ENCODE assay signal across 22 mouse cellular contexts in the genomic region with DNA sequence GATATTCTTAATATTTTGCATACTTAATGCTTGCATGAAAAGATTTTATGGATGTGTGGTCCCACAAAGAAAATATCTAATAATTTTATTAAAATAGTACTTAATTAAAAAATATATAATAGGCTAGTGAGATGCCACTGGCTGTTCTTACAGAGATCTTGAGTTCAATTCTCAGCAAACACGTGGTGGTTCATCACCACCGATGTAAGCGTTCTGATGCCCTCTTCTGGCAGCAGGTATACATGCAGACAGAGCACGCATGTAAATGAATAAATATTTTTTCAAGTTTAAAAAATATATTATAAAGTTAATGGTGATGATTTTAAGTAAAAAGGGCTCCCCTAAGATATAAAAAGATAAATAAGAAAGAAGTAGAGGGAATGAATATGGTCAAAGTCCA. TPM values are rescaled to one million over a fixed set of nuclear protein-coding genes. Genes with fewer than 3 reads are reported as not detected.
DNase-seq lines count a peak whose midpoint lies in the region; ATAC-seq and TF ChIP-seq lines count a peak whose summit lies in the region.
"Not testable (repeated sequence)": the region's sequence is repeated elsewhere in the genome, so short reads cannot be mapped to it uniquely, and the experiment has no call there.
"Had no signal": no experiment of that assay in that cellular context is flagged by ENCODE, and none has a peak within 500 bp of the region (broad histone marks: within the 10 kb centered on the region; RNA-seq: fewer than 3 reads in every experiment).

No protein-coding gene starts in this region.

- not testable (repeated sequence) for H3K27ac ChIP-seq in gastrocnemius, adult 2 months; liver, postnatal 0 days (ENCODE audit: low read depth)

- TF ChIP-seq EP300 in liver, postnatal 0 days (IDR thresholded peaks at IDR 0.05; ENCODE audit: low read depth), result not testable (repeated sequence)

- intact Hi-C loops in gastrocnemius, adult 2 months (cut with DNase I), result not testable (repeated sequence)

- DNase-seq in A20 (ENCODE audit: low read depth, low spot score) (peak; percentile 34), NIH3T3 (ENCODE audit: low read depth) (peak; percentile 32)
- peak; percentile 3 for DNase-seq in c-Kit-positive CD71-positive TER-119-negative erythroid progenitor cells, embryonic 14.5 days (ENCODE audit: low read depth)
- DNase-seq in gastrocnemius, adult 2 months; liver, postnatal 0 days: not testable (repeated sequence)
- peak; percentile 16 for DNase-seq in kidney, postnatal 10 days
- DNase-seq in retina, embryonic 14.5 days (ENCODE audit: low spot score), result peak; percentile 1

- 49% methylated on average over 4 of the region's 4 CpGs for WGBS in liver, postnatal 0 days (ENCODE audit: insufficient replicate concordance)

- not testable (repeated sequence) for H3K36me3 ChIP-seq in liver, postnatal 0 days (replicated peaks; ENCODE audit: insufficient read depth, low read length)

- not testable (repeated sequence) for H3K4me2 ChIP-seq in liver, postnatal 0 days (ENCODE audit: low read depth, low read length)

- TF ChIP-seq CTCF in gastrocnemius, adult 2 months (IDR thresholded peaks at IDR 0.05), result peak; percentile 30; the same call in 1 of the 2 replicates
- TF ChIP-seq CTCF in liver, postnatal 0 days (IDR thresholded peaks at IDR 0.05; ENCODE audit: low read depth), result peak; percentile 14; the same call in 1 of the 2 replicates

- not testable (repeated sequence) for H3K4me1 ChIP-seq in liver, postnatal 0 days (ENCODE audit: insufficient read depth)

- not testable (repeated sequence) for H3K9me3 ChIP-seq in liver, postnatal 0 days (ENCODE audit: low read length)

- not testable (repeated sequence) for H3K4me3 ChIP-seq in gastrocnemius, adult 2 months; liver, postnatal 0 days (ENCODE audit: low read depth, low read length)

- H3K27me3 ChIP-seq in liver, postnatal 0 days (ENCODE audit: insufficient read depth, low read length), result not testable (repeated sequence)

- not testable (repeated sequence) for ATAC-seq in liver, postnatal 0 days

- H3K9ac ChIP-seq in liver, postnatal 0 days (replicated peaks), result not testable (repeated sequence)

RNA-seq across cellular contexts. Expression of gene 4921509C19Rik, which starts 41.8 kb away (rescaled TPM):
- total RNA-seq in gastrocnemius, adult 2 months (2021), result not detected
- polyA plus RNA-seq in liver, postnatal 0 days (2015; fragmentation: Nextera tagmentation; extraction: Ambion mirVana), result not detected in 2 replicates
- total RNA-seq: adrenal gland, adult 8-10 months; forebrain, postnatal 0 days; gastrocnemius, postnatal 14 days; heart, postnatal 10 days; layer of hippocampus, adult 8-10 months; left cerebral cortex, adult 8-10 months; midbrain, postnatal 0 days had no signal
- polyA plus RNA-seq: CD4-positive, CD25-positive, alpha-beta regulatory T cell, adult 4 months; embryonic facial prominence, embryonic 12.5 days; forebrain, postnatal 0 days; hindbrain, embryonic 14.5 days; limb, embryonic 14.5 days; midbrain, postnatal 0 days; neural tube, embryonic 12.5 days; small intestine, adult 2 months; stomach, embryonic 14.5 days; thymus, postnatal 0 days had no signal

RNA-seq across cellular contexts. Expression of gene Nsfl1c, which starts 59.8 kb away (rescaled TPM):
- total RNA-seq in gastrocnemius, adult 2 months (2021), result 10 to 100 TPM; 83.1 to 84.4 TPM
- 49.8 and 52.9 TPM in 2 replicates for polyA plus RNA-seq in liver, postnatal 0 days (2015; fragmentation: Nextera tagmentation; extraction: Ambion mirVana)
